Mouse (Mus musculus) CH12.LX (cell line): ENCODE measurements around the gene Efhd2.

Experiments used
- CTCF ChIP-seq, 2 experiments: IDR thresholded peaks in 1 of 2; conservative IDR thresholded peaks in 1 of 2; 2 replicates each; pipeline ENCODE4 v1.5.1; 2011 to 2012; ENCODE audit warnings: low read depth in 2 of 2, low read length in 2 of 2, improper control_type of control experiment in 1 of 2, inconsistent platforms in 1 of 2, mild to moderate bottlenecking in 1 of 2, moderate library complexity in 1 of 2
- POLR2A ChIP-seq: IDR thresholded peaks from 2 replicates; pipeline ENCODE4 v1.6.1; 2011; ENCODE audit warnings: low read depth, mild to moderate bottlenecking, improper control_type of control experiment, low read length

- TF ChIP-seq CTCF (conservative IDR thresholded peaks at IDR 0.05 in 1 of 2, IDR thresholded peaks at IDR 0.05 in 1 of 2; ENCODE audit: low read depth in 2 of 2, low read length in 2 of 2), result no peak
- no peak for TF ChIP-seq POLR2A
Measured at GRCm38 (mm10) chr4:141828177-141828576, 46.5 kb downstream of the Efhd2 start.
